Mouse (Mus musculus) olfactory bulb, adult 2 months (tissue): Measurements from ENCODE around the gene Ctf2.

Experiments used
- CTCF ChIP-seq: fragments of 200-500 bp; IDR thresholded peaks from 2 replicates; pipeline ENCODE4 v1.5.1; 2012; ENCODE audit warnings: low read depth, mild to moderate bottlenecking, low read length, moderate library complexity; ENCODE audit not compliant: insufficient read depth
- POLR2A ChIP-seq: fragments of 200-500 bp; IDR thresholded peaks from 2 replicates; pipeline ENCODE4 v1.6.1; 2012; ENCODE audit warnings: mild to moderate bottlenecking, low read depth, low read length, moderate library complexity; ENCODE audit not compliant: insufficient read depth

- TF ChIP-seq CTCF (no peak), POLR2A (no peak)
Observed at GRCm38 (mm10) chr7:127707045-127707956, 24.7 kb downstream of the Ctf2 start.
